Mouse (Mus musculus): ENCODE results near the gene Ccr10.
"Not testable (repeated sequence)": the region's sequence is repeated elsewhere in the genome, so short reads cannot be mapped to it uniquely, and the experiment has no call there.

Gene Ccr10

DNA sequence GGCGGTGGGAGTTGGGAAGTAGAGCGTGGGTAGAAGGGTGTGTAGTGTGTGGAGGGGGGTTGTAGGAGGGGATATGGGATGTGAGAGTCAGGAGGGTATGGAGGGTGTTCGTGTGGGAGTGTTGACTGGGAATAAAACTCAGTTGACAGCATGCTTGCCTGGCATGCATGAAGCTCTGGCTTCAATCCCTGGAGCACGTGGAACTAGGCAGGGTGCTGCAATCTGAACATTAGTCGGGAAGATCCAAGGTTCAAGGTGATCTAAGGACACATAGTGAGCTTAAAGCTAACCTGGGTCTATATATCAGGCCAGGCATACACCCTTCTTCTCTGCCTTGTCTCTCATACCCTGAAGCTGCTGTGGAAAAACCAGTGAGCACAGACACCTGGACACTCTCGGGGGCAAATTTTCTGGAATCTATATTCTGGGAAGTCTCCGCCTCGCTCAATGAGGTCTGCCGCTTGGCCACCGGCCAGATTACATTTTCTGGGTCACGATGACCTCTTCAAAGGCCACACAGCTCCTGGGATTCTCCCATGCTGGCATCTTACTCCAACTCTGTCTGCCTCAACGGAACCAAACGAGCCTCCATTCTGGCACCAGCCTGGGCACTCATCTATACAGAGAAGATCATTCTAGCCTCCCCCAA is 40.9 kb downstream of the Ccr10 start:
- in situ Hi-C loops (cut with MboI; ENCODE audit: unreplicated experiment in 2 of 2) = loop anchor here (5.0 kb wide), 1 partner anchor 38 kb away; the partner anchor contains the start of genes Cntnap1 (in 2 of the 2) and Plekhh3 (in 2 of the 2)

DNA sequence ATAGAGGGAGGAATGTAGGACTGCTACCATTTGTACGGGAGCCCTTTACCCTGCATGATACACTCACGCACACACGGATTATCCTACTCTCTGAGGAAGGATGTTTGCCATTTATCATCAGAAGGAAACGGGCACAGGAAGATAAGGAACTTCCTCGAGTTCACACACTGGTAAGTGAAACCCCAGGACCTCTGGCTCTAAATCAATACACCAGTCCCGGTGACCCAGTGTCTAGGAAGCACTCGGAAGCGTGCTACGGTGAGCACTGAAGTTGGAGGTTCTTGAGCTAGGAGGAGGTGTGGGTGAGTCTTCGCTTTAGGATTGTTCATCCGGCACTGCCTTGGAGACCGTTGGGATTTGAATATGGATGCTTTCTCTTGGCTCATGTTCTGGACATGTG is 42.2 kb downstream of the Ccr10 start:
- in situ Hi-C loops (cut with MboI; ENCODE audit: unreplicated experiment in 2 of 2) = loop anchor here (5.0 kb wide), 1 partner anchor 39 kb away; the partner anchor contains the start of genes Cntnap1 (in 2 of the 2) and Plekhh3 (in 2 of the 2)

DNA sequence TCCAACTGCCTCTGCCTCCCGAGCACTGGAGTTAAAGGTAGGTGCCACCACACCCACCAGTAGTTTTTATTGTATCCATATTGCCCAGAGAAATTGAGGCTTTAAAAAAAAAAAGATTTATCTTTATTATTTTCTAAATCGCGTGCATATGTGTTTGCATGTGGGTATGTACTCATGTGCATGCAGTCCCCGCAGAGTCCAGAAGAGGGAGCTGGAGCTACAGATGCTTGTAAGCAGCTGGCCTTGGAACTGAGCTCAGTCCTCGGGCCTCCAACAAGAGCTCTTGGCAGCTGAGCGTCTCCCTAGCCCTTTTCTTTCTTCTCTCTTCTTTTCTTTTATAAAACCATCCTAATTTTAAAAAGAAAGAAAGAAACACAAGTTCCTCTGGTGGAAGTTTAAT is 43.5 kb downstream of the Ccr10 start:
- in situ Hi-C loops (cut with MboI; ENCODE audit: unreplicated experiment in 2 of 2) = loop anchor here (5.0 kb wide), 1 partner anchor 41 kb away; the partner anchor contains the start of genes Cntnap1 (in 2 of the 2) and Plekhh3 (in 2 of the 2)

DNA sequence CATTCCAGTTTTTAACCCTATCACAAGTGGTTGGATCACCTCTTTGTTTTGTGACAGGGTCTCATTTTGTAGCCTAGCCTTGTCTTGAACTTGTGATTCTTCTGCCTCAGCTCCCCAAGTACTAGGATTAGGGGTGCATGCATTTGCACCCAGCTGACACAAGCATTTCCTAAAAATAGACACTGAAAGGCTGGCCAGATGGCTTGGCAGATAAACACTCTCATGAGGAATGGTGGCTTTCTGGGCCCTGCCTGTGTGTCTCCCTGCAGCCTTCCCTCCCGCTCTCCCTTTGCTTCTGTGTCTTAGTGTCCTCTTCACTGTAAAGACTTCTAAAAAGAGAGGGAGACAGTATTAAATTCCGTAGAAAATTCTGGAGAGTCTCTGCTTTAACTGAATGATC is 44.1 kb downstream of the Ccr10 start:
- in situ Hi-C loops (cut with MboI; ENCODE audit: unreplicated experiment in 2 of 2) = loop anchor here (5.0 kb wide), 1 partner anchor 41 kb away; the partner anchor contains the start of genes Cntnap1 (in 2 of the 2) and Plekhh3 (in 2 of the 2)

DNA sequence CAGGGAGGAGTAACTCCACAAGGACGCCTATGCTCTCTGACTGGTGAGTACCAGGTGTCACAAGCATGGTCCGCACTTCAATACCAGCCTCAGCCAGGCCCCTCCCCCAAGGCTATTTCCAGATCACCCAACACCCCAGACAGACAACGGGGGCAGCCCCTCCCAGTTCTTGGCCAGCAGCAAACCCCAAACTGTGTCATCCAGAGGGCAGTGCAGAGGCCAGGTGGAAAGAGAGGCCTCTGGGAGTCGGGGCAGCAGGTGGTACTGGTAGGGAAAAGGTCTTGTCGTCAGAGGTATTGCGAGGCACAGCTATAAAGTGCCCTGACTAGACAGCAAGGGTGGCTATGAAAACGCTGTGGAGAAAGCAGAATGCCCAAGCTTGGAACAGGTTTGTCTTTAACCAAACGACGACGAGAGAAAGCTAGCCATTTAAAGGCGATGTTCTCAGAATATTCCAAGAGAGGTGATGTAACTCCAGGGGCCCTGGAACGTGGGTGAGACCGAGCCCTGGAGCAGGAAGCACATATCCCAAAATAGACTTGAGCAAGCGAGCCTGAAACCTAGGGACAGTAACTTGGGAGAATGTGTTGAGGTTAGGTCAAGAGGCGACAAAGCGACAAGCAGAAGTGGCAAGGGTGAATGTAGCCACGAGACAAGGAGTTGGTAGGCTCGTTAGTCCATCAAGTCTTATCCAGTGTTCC is 45.0 kb downstream of the Ccr10 start:
- in situ Hi-C loops (cut with MboI; ENCODE audit: unreplicated experiment in 2 of 2) = loop anchor here (5.0 kb wide), 1 partner anchor 42 kb away; the partner anchor contains the start of genes Cntnap1 (in 2 of the 2) and Plekhh3 (in 2 of the 2)

DNA sequence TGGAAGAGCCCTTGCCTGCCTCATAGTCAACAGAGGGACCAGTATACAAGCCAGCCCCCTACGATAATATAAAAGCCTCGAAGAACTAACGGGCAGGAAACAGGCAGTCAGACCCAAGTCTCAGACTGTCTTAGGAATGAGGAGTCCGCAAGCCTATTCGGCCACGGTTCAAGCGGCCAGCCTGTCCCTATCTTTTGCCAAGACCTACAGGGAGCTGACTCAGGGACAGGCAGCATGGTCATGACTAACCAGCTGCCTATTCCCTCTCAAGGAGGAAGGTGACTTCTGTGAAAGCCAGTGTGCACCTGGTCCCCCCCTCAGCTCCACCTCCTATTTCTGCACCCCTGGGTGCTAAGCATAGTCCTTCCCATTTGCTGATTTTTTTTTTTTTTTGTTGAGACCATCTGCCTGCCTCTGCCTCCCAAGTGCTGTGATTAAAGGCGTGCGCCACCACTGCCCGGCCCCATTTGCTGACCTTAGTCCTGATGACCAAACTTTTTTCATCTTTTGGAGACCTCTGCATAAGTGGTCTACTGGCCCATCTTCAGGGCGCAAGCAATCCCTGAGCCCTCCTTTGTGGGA is 46.2 kb downstream of the Ccr10 start:
- in situ Hi-C loops (cut with MboI; ENCODE audit: unreplicated experiment in 2 of 2) = no loop called here

DNA sequence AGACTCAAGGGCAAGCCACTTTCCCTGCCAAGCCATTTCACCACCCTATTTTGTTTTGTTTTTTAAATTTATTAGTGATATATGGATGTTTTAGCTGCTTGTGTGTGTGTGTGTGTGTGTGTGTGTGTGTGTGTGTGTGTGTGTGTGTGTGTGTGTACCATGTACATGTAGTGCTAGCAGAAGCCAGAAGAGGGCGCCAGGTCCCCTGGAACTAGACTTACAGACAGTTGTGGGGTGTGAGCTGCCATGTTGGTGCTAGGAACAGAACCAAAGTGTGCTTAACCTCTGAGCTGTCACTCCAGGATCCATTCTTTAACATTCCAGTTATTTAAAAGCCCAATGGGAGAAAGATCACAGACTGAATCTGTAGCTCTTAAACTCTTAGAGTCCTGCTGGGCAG is 48.2 kb downstream of the Ccr10 start:
- in situ Hi-C loops (cut with MboI; ENCODE audit: unreplicated experiment in 2 of 2) = no loop called here

DNA sequence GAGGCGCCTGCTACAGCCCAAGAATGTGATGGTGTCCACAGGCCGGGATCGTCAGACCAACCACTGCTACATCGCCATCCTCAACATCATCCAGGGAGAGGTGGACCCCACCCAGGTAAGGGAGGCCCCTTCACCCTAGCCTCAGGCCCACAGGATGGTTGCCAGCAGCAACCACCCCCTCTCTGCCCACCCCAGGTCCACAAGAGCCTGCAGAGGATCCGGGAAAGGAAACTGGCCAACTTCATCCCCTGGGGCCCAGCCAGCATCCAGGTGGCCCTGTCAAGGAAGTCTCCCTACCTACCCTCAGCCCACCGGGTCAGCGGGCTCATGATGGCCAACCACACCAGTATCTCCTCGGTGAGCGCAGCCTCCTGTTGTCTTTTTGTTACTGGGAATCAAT is 50.2 kb downstream of the Ccr10 start:
- in situ Hi-C loops (cut with MboI; ENCODE audit: unreplicated experiment in 2 of 2) = not testable (repeated sequence)

DNA sequence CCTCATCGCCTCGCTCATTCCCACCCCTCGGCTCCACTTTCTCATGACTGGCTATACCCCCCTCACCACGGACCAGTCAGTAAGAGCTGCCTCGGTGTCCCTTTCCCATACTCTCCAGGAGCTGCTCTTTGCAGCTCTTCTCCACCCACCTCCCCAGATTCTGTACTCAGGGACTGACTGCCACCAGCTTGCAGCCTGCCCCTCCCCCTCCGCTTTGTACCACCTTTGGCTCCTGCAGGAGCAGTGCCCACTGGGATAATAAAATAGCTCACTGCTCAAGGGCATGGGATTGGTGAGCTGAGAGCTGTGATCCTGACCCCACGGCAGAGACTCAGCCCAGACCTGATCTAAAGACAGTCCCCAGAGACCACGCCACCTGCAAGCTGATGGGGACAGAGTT is 50.7 kb downstream of the Ccr10 start:
- in situ Hi-C loops (cut with MboI; ENCODE audit: unreplicated experiment in 2 of 2) = not testable (repeated sequence)
